24 mouse cellular contexts compared by ENCODE assay signal in the genomic region with DNA sequence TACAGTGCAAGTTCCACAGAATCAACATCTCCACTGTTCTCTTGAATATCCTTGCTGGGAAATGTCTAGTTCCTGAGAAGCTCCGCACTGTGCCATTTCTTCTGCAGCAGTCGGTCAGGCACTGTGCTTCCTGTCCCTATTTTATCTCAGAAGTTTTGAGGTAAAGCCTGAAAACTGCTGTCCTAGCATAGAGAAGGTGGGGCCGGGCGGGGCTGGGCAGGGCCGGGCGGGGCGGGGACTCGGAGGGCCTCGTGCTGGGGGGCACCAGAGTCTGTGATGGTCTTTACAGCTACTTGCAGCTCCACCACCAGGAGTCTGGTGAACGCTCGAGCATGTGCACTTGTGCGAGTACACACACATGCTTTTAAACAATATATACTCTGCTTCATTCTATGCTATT.
DNase-seq lines count a peak whose midpoint lies in the region; ATAC-seq and TF ChIP-seq lines count a peak whose summit lies in the region.
"Had no signal": no experiment of that assay in that cellular context is flagged by ENCODE, and none has a peak within 500 bp of the region (broad histone marks: within the 10 kb centered on the region; RNA-seq: fewer than 3 reads in every experiment).

No protein-coding gene starts in this region.

- 17% methylated on average over 12 of the region's 12 CpGs for WGBS in liver, embryonic 15.5 days (ENCODE audit: insufficient replicate concordance)

- peak overlapping the region; percentile 50 for H3K4me2 ChIP-seq in liver, embryonic 15.5 days
- H3K4me2 ChIP-seq: embryonic facial prominence, embryonic 15.5 days; forebrain, embryonic 13.5 days; midbrain, embryonic 12.5 days; neural tube, embryonic 13.5 days had no signal

- H3K27ac ChIP-seq in bone marrow macrophage, adult 2 months (ENCODE audit: insufficient read depth, low read depth, low read length), result peak overlapping the region; percentile 72
- H3K27ac ChIP-seq in liver, embryonic 15.5 days (replicated peaks), result no peak overlapping the region
- H3K27ac ChIP-seq: embryonic facial prominence, embryonic 10.5 days; embryonic facial prominence, embryonic 15.5 days; forebrain, embryonic 13.5 days; kidney, postnatal 0 days; midbrain, embryonic 12.5 days; neural tube, embryonic 13.5 days had no signal

- intact Hi-C loops in gastrocnemius, postnatal 36 days (cut with DNase I), result no loop called here

- TF ChIP-seq POLR2A in bone marrow macrophage, adult 2 months (IDR thresholded peaks at IDR 0.05; ENCODE audit: borderline replicate concordance, low read depth, low read length), result no peak

- ATAC-seq in liver, embryonic 15.5 days (ENCODE audit: insufficient read depth), result peak; percentile 41; the same call in 1 of the 2 replicates
- ATAC-seq: forebrain, embryonic 13.5 days; hindbrain, embryonic 16.5 days had no signal

- peak overlapping the region; percentile 31 for H3K4me3 ChIP-seq in bone marrow macrophage, adult 2 months (ENCODE audit: insufficient read depth, low read length)
- H3K4me3 ChIP-seq in liver, embryonic 15.5 days (replicated peaks), result no peak overlapping the region
- H3K4me3 ChIP-seq in megakaryocyte, embryonic 14.5 days (replicated peaks), result peak overlapping the region; percentile 53
- H3K4me3 ChIP-seq: embryonic facial prominence, embryonic 10.5 days; embryonic facial prominence, embryonic 15.5 days; forebrain, embryonic 13.5 days; midbrain, embryonic 12.5 days; myocyte; neural tube, embryonic 13.5 days had no signal

- H3K27me3 ChIP-seq in liver, embryonic 15.5 days, result no peaks in the 10 kb centered on the region
- H3K27me3 ChIP-seq in megakaryocyte, embryonic 14.5 days (replicated peaks), result no peaks in the 10 kb centered on the region
- H3K27me3 ChIP-seq: embryonic facial prominence, embryonic 15.5 days; forebrain, embryonic 13.5 days; midbrain, embryonic 12.5 days; neural tube, embryonic 13.5 days had no signal

- TF ChIP-seq CTCF in bone marrow macrophage, adult 2 months (IDR thresholded peaks at IDR 0.05; ENCODE audit: low read depth, low read length), result no peak

- peaks cover 61% of the 10 kb centered on the region for H3K4me1 ChIP-seq in bone marrow macrophage, adult 2 months (ENCODE audit: control insufficient read depth, insufficient read depth, low read length)
- H3K4me1 ChIP-seq in liver, embryonic 15.5 days (replicated peaks), result peaks cover 82% of the 10 kb centered on the region
- peaks cover 91% of the 10 kb centered on the region for H3K4me1 ChIP-seq in megakaryocyte, embryonic 14.5 days

- no peak overlapping the region for H3K9ac ChIP-seq in liver, embryonic 15.5 days
- H3K9ac ChIP-seq: embryonic facial prominence, embryonic 15.5 days; forebrain, embryonic 13.5 days; midbrain, embryonic 12.5 days; neural tube, embryonic 13.5 days had no signal

- no peaks in the 10 kb centered on the region for H3K36me3 ChIP-seq in liver, embryonic 15.5 days (replicated peaks)
- H3K36me3 ChIP-seq in megakaryocyte, embryonic 14.5 days (replicated peaks; ENCODE audit: low read length), result peaks cover 12% of the 10 kb centered on the region
- H3K36me3 ChIP-seq: embryonic facial prominence, embryonic 10.5 days; embryonic facial prominence, embryonic 15.5 days; midbrain, embryonic 12.5 days; neural tube, embryonic 13.5 days had no signal

- H3K9me3 ChIP-seq in liver, embryonic 15.5 days (replicated peaks), result no peaks in the 10 kb centered on the region
- H3K9me3 ChIP-seq in megakaryocyte, embryonic 14.5 days, result no peaks in the 10 kb centered on the region
- H3K9me3 ChIP-seq: embryonic facial prominence, embryonic 10.5 days; embryonic facial prominence, embryonic 15.5 days; forebrain, embryonic 13.5 days; midbrain, embryonic 12.5 days; neural tube, embryonic 13.5 days had no signal

- peak; percentile 66 for DNase-seq in liver
- no peak for DNase-seq in lung, postnatal 14 days
- DNase-seq in gastrocnemius, postnatal 36 days, result no peak
- no peak for DNase-seq in heart, adult 8-10 months (ENCODE audit: low spot score)
- DNase-seq: adrenal gland, postnatal 25 days; cerebellum, adult 2 months; cerebellum, postnatal 14 days; gastrocnemius, postnatal 14 days; heart, adult 18-20 months; heart, postnatal 14 days; kidney, adult 8-10 months; kidney, postnatal 4 days; lung, postnatal 4 days had no signal
